Mouse (Mus musculus) embryonic facial prominence, embryonic 11.5 days (tissue): ENCODE data around the gene Arhgef11. TPM values are rescaled to one million over a fixed set of nuclear protein-coding genes. Genes with fewer than 3 reads are reported as not detected.

Experiments used
- ATAC-seq: fragments of 200-750 bp; cut with Nextera tagmentation; replicated peaks from 2 replicates; pipeline ENCODE4 v1.8.0; 2017; ENCODE audit warnings: low read depth; ENCODE audit not compliant: insufficient number of reproducible peaks, low FRiP score, low TSS enrichment
- DNase-seq: peaks from one replicate; pipeline ENCODE4 v3.0.0-alpha.2; 2015; ENCODE audit warnings: low spot score
- H3K27ac ChIP-seq: fragments of 300-500 bp; sonication (generic); replicated peaks from 2 replicates; pipeline ENCODE4 v1.5.1; 2014; ENCODE audit warnings: mild to moderate bottlenecking, low read depth, low read length, control low read depth
- H3K27me3 ChIP-seq: fragments of 300-500 bp; sonication (generic); 2 replicates; pipeline ENCODE4 v1.6.1; 2014; ENCODE audit warnings: mild to moderate bottlenecking, low read length, moderate library complexity, mixed read lengths; ENCODE audit not compliant: control insufficient read depth, insufficient read depth
- H3K36me3 ChIP-seq: fragments of 300-500 bp; sonication (generic); replicated peaks from 2 replicates; pipeline ENCODE4 v1.6.1; 2014; ENCODE audit warnings: low read depth, mild to moderate bottlenecking, low read length, moderate library complexity, mixed read lengths; ENCODE audit not compliant: control insufficient read depth, insufficient read depth
- H3K4me1 ChIP-seq: fragments of 300-500 bp; sonication (generic); 2 replicates; pipeline ENCODE4 v1.6.1; 2014; ENCODE audit warnings: low read length, mixed read lengths; ENCODE audit not compliant: control insufficient read depth, insufficient read depth
- H3K4me2 ChIP-seq: fragments of 300-500 bp; sonication (generic); 2 replicates; pipeline ENCODE4 v1.6.1; 2014; ENCODE audit warnings: low read depth, mild to moderate bottlenecking, control low read depth, low read length, moderate library complexity
- H3K4me3 ChIP-seq: fragments of 300-500 bp; sonication (generic); 2 replicates; pipeline ENCODE4 v1.5.1; 2014; ENCODE audit warnings: low read depth, low read length, control low read depth
- H3K9ac ChIP-seq: fragments of 300-500 bp; sonication (generic); replicated peaks from 2 replicates; pipeline ENCODE4 v1.6.1; 2014; ENCODE audit warnings: mild to moderate bottlenecking, control low read depth, low read length
- H3K9me3 ChIP-seq: fragments of 300-500 bp; sonication (generic); replicated peaks from 2 replicates; pipeline ENCODE4 v1.6.1; 2016; ENCODE audit warnings: mild to moderate bottlenecking, low read length, inconsistent platforms, mixed read lengths; ENCODE audit not compliant: control insufficient read depth
- WGBS: fragments of 180-500 bp; shearing (Covaris S2); extraction: QIAGEN DNeasy Blood & Tissue Kit; methylation state at CpG from one replicate; pipeline ENCODE4 v1.1.7; 2014; 5-methylcytosine and 5-hydroxymethylcytosine counted together
- polyA plus RNA-seq: library from polyadenylated mRNA; unstranded; fragments of >200 nt; fragmentation: Nextera tagmentation; extraction: Ambion mirVana; gene quantifications from 2 replicates; pipeline ENCODE4 v1.2.1, GENCODE M21; 2014

Arhgef11 gene
- polyA plus RNA-seq, 1 experiment from 2014 or later, result 11.7 TPM

- DNase-seq, result no peak
- H3K4me2 ChIP-seq, result peak overlapping the region; percentile 13
- WGBS, result 27% methylated on average over 10 of the region's 10 CpGs
- peak overlapping the region; percentile 68 for H3K27ac ChIP-seq
- no peaks in the 10 kb centered on the region for H3K9me3 ChIP-seq
- H3K9ac ChIP-seq, result peak overlapping the region; percentile 13; the same call in 1 of the 2 replicates
- no peak overlapping the region for H3K4me3 ChIP-seq
- no peaks in the 10 kb centered on the region for H3K36me3 ChIP-seq
- ATAC-seq, result no peak
- peaks cover 15% of the 10 kb centered on the region for H3K4me1 ChIP-seq
- no peaks in the 10 kb centered on the region; the same call in 1 of the 2 replicates for H3K27me3 ChIP-seq
Observed at GRCm38 (mm10) chr3:87764506-87764905, 147.1 kb downstream of the Arhgef11 start.

GRCm38 (mm10) chr3:87765091-87765490, 147.7 kb downstream of the Arhgef11 start:
- no peaks in the 10 kb centered on the region for H3K36me3 ChIP-seq
- ATAC-seq, result no peak
- peak overlapping the region; percentile 13; the same call in 1 of the 2 replicates for H3K4me2 ChIP-seq
- peak overlapping the region; percentile 68 for H3K27ac ChIP-seq
- no peaks in the 10 kb centered on the region; the same call in 1 of the 2 replicates for H3K27me3 ChIP-seq
- DNase-seq, result peak; percentile 57
- H3K4me1 ChIP-seq, result peaks cover 15% of the 10 kb centered on the region
- H3K9ac ChIP-seq, result peak overlapping the region; percentile 13; the same call in 1 of the 2 replicates
- no peaks in the 10 kb centered on the region for H3K9me3 ChIP-seq
- WGBS, result 15% methylated on average over 10 of the region's 10 CpGs
- H3K4me3 ChIP-seq, result no peak overlapping the region

DNA sequence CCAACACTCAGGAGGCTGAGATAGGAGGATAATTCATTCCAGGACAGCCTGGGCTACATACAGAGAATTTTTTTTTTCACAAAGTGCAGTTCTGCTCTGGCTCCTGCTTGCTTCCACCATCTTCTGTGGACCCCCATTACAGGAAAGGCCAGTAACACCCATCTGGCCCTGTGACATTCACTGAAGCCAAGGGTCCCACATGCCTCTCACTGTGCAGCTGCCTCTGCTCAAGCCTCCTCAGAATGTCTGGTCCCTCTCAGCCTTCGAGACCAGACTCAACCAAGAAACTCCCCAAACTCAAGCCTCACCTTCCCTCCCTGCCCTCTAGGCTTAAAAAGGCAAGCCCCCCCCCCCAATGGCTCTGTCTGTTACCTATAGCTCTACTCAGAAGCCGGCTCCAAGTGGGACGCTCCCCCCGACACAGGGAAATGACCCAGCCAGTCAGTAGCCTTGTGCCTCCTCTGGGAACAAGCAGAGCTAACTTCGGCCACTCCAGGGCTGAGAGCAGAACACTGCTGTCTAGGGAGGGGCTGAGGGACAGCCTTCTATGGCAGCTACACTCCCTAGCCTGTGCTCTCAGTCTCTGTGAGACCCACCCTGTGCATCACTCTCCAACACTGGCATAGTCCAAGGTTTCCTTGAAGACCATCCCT, 148.4 kb downstream of the Arhgef11 start:
- Histone ChIP-seq H3K9me3 (no peaks in the 10 kb centered on the region), H3K36me3 (no peaks in the 10 kb centered on the region), H3K27me3 (no peaks in the 10 kb centered on the region; the same call in 1 of the 2 replicates), H3K4me2 (no peak overlapping the region), H3K4me1 (peaks cover 15% of the 10 kb centered on the region), H3K4me3 (no peak overlapping the region), H3K27ac (peak overlapping the region; percentile 68), H3K9ac (no peak overlapping the region)
- ATAC-seq (no peak), DNase-seq (no peak)
- WGBS, result 72% methylated on average over 5 of the region's 5 CpGs

DNA sequence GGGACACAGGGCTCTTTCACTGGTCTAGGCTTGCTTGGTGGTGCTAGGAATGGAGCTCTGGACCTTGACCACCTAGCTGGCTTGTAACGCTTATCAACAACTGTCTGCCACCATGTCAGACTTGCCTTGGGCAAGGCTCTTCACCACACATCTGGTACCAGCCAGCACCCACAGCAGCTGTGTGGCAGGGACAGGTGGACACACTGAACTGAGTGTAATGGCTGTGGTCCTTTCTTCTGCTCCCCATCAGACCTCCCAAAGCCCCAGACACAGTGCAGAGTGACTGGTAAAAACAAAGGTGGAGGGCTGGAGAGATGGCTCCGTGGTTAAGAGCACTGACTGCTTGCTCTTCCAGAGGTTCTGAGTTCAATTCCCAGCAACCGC, 148.9 kb downstream of the Arhgef11 start:
- ATAC-seq (no peak), DNase-seq (no peak)
- Histone ChIP-seq H3K4me2 (no peak overlapping the region), H3K27me3 (no peaks in the 10 kb centered on the region; the same call in 1 of the 2 replicates), H3K9me3 (no peaks in the 10 kb centered on the region), H3K9ac (no peak overlapping the region), H3K36me3 (no peaks in the 10 kb centered on the region), H3K4me3 (no peak overlapping the region), H3K27ac (no peak overlapping the region; the same call in 1 of the 2 replicates), H3K4me1 (peaks cover 15% of the 10 kb centered on the region)
- 71% methylated on average over 3 of the region's 3 CpGs for WGBS

DNA sequence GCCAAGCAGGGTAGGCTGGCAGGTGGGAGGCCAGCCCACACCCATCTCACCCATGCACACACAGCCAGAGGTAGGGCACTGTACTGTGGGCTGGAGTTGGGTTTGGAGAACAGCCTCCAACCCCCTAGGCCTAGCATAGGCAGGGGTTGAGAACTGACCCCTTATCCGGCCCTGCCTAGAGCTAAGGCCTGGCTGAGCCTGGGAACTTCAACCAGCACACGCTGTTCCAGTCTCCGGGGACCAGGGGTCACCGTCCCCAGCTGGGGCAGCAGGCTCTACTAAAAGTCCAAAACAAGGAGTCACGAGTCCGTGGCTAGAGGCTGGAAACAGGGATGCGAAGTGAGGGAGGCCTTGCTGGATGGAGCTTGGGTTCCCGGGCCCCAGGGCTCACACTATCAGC, 150.4 kb downstream of the Arhgef11 start:
- peak overlapping the region; percentile 23 for H3K4me2 ChIP-seq
- peak overlapping the region; percentile 36; the same call in 1 of the 2 replicates for H3K4me3 ChIP-seq
- H3K9me3 ChIP-seq, result no peaks in the 10 kb centered on the region
- 51% methylated on average over 8 of the region's 8 CpGs for WGBS
- peaks cover 2% of the 10 kb centered on the region; the same call in 1 of the 2 replicates for H3K27me3 ChIP-seq
- H3K4me1 ChIP-seq, result peaks cover 12% of the 10 kb centered on the region
- no peaks in the 10 kb centered on the region for H3K36me3 ChIP-seq
- H3K27ac ChIP-seq, result no peak overlapping the region
- ATAC-seq (no peak), DNase-seq (no peak)
- peak overlapping the region; percentile 19; the same call in 1 of the 2 replicates for H3K9ac ChIP-seq

DNA sequence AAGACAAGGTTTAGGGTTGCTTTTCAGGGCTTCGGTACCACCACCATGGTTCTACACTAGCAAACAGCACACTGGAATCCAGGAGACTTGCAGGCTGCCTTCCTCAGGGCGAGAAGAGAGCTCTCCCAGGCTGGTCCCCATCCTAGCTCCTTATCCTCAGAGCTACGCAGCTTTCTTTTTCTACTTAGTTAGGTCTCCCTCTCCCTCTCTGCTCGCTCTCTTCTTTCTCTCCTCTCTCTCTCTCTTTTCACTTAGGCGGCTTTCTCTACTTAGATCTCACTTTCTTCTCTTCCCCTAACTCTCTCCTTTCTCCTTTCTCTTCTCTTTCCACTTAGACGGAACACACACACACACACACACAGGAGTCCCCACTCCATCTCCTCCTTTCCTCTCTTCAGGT, 151.1 kb downstream of the Arhgef11 start:
- ATAC-seq, result no peak
- Histone ChIP-seq H3K9me3 (no peaks in the 10 kb centered on the region), H3K4me3 (peak overlapping the region; percentile 36), H3K9ac (peak overlapping the region; percentile 55), H3K36me3 (no peaks in the 10 kb centered on the region), H3K27ac (no peak overlapping the region; the same call in 1 of the 2 replicates), H3K27me3 (peaks cover 2% of the 10 kb centered on the region; the same call in 1 of the 2 replicates), H3K4me2 (peak overlapping the region; percentile 56), H3K4me1 (peaks cover 11% of the 10 kb centered on the region)
- WGBS, result 45% methylated on average over 6 of the region's 6 CpGs
- no peak for DNase-seq

- ATAC-seq, result peak; percentile 58; the same call in 1 of the 2 replicates
- Histone ChIP-seq H3K4me3 (peak overlapping the region; percentile 36), H3K9me3 (no peaks in the 10 kb centered on the region), H3K27ac (no peak overlapping the region), H3K9ac (peak overlapping the region; percentile 55), H3K36me3 (no peaks in the 10 kb centered on the region), H3K4me2 (peak overlapping the region; percentile 56), H3K27me3 (peaks cover 2% of the 10 kb centered on the region; the same call in 1 of the 2 replicates), H3K4me1 (peaks cover 7% of the 10 kb centered on the region)
- whole genome bisulfite sequencing, result under 1% methylated on average over 31 of the region's 37 CpGs
- peak; percentile 79 for DNase-seq
Observed at GRCm38 (mm10) chr3:87768844-87769243, 151.5 kb downstream of the Arhgef11 start.

GRCm38 (mm10) chr3:87769506-87769905, 152.1 kb downstream of the Arhgef11 start:
- H3K9me3 ChIP-seq, result no peaks in the 10 kb centered on the region
- 77% methylated on average over 8 of the region's 8 CpGs for WGBS
- H3K27me3 ChIP-seq, result peaks cover 2% of the 10 kb centered on the region; the same call in 1 of the 2 replicates
- no peak overlapping the region for H3K4me3 ChIP-seq
- ATAC-seq, result no peak
- H3K9ac ChIP-seq, result no peak overlapping the region
- no peak overlapping the region for H3K4me2 ChIP-seq
- H3K36me3 ChIP-seq, result no peaks in the 10 kb centered on the region
- DNase-seq, result no peak
- H3K27ac ChIP-seq, result no peak overlapping the region
- peaks cover 5% of the 10 kb centered on the region for H3K4me1 ChIP-seq
